Mouse (Mus musculus): ENCODE data around the gene Rnasek. TPM values are rescaled to one million over a fixed set of nuclear protein-coding genes. Genes with fewer than 3 reads are reported as not detected.

The Rnasek gene
- polyA plus RNA-seq, 1 experiment from 2014 or later: 207 TPM

GRCm38 (mm10) chr11:70266405-70266804 lies 26.8 kb upstream of the Rnasek start:
- Histone ChIP-seq H3K27ac (ENCODE audit: low read length) (peak overlapping the region; percentile 60), H3K4me3 (replicated peaks; ENCODE audit: low read length) (no peak overlapping the region), H3K4me2 (ENCODE audit: low read depth, low read length) (no peak overlapping the region)

DNA sequence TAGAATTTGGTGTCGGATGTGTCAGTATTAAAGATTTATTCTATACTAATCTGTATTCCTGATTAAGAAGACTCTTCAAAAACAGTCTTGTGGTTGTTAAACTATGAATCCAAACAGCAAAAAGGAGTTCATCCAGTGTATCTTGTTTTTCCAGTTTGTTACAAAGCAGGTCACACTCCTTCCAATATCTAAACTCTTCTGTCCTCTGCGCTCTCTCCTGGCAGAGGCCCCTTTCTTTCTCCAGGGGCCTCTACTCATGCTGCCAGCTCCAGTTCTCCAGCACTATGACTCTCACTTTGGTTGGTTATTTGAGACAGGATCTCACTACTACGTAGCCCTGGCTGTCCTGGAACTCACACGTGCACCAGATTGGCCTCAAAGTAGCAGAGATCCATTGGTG lies 26.2 kb upstream of the Rnasek start:
- WGBS: 50% methylated on average over 4 of the region's 4 CpGs

More at GRCm38 (mm10) chr11:70266405-70266804, 26.8 kb upstream of the Rnasek start:
- Histone ChIP-seq H3K9me3 (replicated peaks; ENCODE audit: control insufficient read depth, low read length) (no peaks in the 10 kb centered on the region), H3K4me1 (ENCODE audit: control insufficient read depth, insufficient read depth, low read length) (peaks cover 7% of the 10 kb centered on the region; the same call in 1 of the 2 replicates), H3K27me3 (ENCODE audit: control insufficient read depth, insufficient read depth, low read length) (no peaks in the 10 kb centered on the region), H3K9ac (ENCODE audit: low read length) (no peak overlapping the region), H3K36me3 (ENCODE audit: control insufficient read depth, insufficient read depth, low read length) (no peaks in the 10 kb centered on the region)
- 74% methylated on average over 1 of the region's 1 CpGs for WGBS
- no peak for ATAC-seq (ENCODE audit: insufficient read depth, low FRiP score)

GRCm38 (mm10) chr11:70265252-70265651 lies 25.6 kb upstream of the Rnasek start:
- Histone ChIP-seq H3K4me2 (ENCODE audit: low read depth, low read length) (no peak overlapping the region), H3K4me1 (ENCODE audit: control insufficient read depth, insufficient read depth, low read length) (peaks cover 7% of the 10 kb centered on the region; the same call in 1 of the 2 replicates), H3K9me3 (replicated peaks; ENCODE audit: control insufficient read depth, low read length) (no peaks in the 10 kb centered on the region), H3K4me3 (replicated peaks; ENCODE audit: low read length) (no peak overlapping the region), H3K9ac (ENCODE audit: low read length) (no peak overlapping the region), H3K27me3 (ENCODE audit: control insufficient read depth, insufficient read depth, low read length) (no peaks in the 10 kb centered on the region), H3K27ac (ENCODE audit: low read length) (peak overlapping the region; percentile 77), H3K36me3 (ENCODE audit: control insufficient read depth, insufficient read depth, low read length) (no peaks in the 10 kb centered on the region)
- ATAC-seq (ENCODE audit: insufficient read depth, low FRiP score): no peak
- WGBS: 41% methylated on average over 3 of the region's 3 CpGs

More for the DNA sequence above, 26.2 kb upstream of the Rnasek start:
- Histone ChIP-seq H3K4me2 (ENCODE audit: low read depth, low read length) (no peak overlapping the region), H3K4me1 (ENCODE audit: control insufficient read depth, insufficient read depth, low read length) (peaks cover 7% of the 10 kb centered on the region; the same call in 1 of the 2 replicates), H3K9me3 (replicated peaks; ENCODE audit: control insufficient read depth, low read length) (no peaks in the 10 kb centered on the region), H3K27me3 (ENCODE audit: control insufficient read depth, insufficient read depth, low read length) (no peaks in the 10 kb centered on the region), H3K4me3 (replicated peaks; ENCODE audit: low read length) (no peak overlapping the region), H3K27ac (ENCODE audit: low read length) (peak overlapping the region; percentile 77), H3K9ac (ENCODE audit: low read length) (no peak overlapping the region), H3K36me3 (ENCODE audit: control insufficient read depth, insufficient read depth, low read length) (no peaks in the 10 kb centered on the region)
- no peak for ATAC-seq (ENCODE audit: insufficient read depth, low FRiP score)

- Histone ChIP-seq H3K4me1 (ENCODE audit: control insufficient read depth, insufficient read depth, low read length) (peaks cover 9% of the 10 kb centered on the region; the same call in 1 of the 2 replicates), H3K27ac (ENCODE audit: low read length) (no peak overlapping the region), H3K9me3 (replicated peaks; ENCODE audit: control insufficient read depth, low read length) (no peaks in the 10 kb centered on the region), H3K9ac (ENCODE audit: low read length) (no peak overlapping the region), H3K4me3 (replicated peaks; ENCODE audit: low read length) (no peak overlapping the region), H3K27me3 (ENCODE audit: control insufficient read depth, insufficient read depth, low read length) (peaks cover 10% of the 10 kb centered on the region), H3K4me2 (ENCODE audit: low read depth, low read length) (no peak overlapping the region), H3K36me3 (ENCODE audit: control insufficient read depth, insufficient read depth, low read length) (no peaks in the 10 kb centered on the region)
- ATAC-seq (ENCODE audit: insufficient read depth, low FRiP score): no peak
- 83% methylated on average over 4 of the region's 4 CpGs for WGBS
Measured at GRCm38 (mm10) chr11:70259035-70259434, 19.4 kb upstream of the Rnasek start.

DNA sequence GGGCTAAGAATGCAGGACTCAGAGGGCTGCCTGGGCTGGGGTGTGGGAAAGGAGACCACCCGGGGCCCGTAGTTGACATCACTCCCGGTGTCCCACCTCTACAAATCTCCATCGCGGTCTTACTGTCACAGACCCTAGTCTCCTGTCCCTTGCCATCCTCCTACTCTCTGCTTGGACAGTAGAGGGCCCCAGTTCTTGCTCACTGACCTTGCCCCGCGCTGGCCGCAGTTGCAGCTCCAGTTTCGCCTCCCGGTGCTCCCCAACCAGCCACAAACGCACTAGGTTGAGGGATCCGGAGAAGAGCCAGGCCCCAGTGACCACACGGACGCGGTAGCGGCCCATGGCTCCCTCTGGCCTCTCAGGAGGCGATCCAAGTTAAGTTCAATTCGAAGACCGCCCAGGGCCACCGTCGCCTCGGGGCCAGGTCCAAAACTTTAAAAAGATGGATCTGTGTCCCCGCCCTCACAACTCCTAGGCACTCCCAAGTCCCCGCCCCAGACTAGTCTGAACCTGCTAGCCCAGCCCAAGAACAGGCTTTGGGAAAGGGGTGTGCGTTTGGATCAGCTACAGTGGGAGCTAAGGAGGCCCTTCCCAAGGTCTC lies 15.4 kb upstream of the Rnasek start, which contains the start of gene Alox12:
TSS of gene Alox12 (minus strand) at position 423 of the 601 bp plus-strand sequence.
- 2% methylated on average over 25 of the region's 25 CpGs for WGBS
- ATAC-seq (ENCODE audit: insufficient read depth, low FRiP score): peak; percentile 67; the same call in 1 of the 2 replicates
- Histone ChIP-seq H3K4me2 (ENCODE audit: low read depth, low read length) (peak within 1 kb of the TSS; percentile 61), H3K4me1 (ENCODE audit: control insufficient read depth, insufficient read depth, low read length) (peaks cover 9% of the 10 kb centered on the region; the same call in 1 of the 2 replicates), H3K9me3 (replicated peaks; ENCODE audit: control insufficient read depth, low read length) (no peaks in the 10 kb centered on the region), H3K36me3 (ENCODE audit: control insufficient read depth, insufficient read depth, low read length) (no peaks in the 10 kb centered on the region), H3K9ac (ENCODE audit: low read length) (peak within 1 kb of the TSS; percentile 74), H3K4me3 (replicated peaks; ENCODE audit: low read length) (peak within 1 kb of the TSS; percentile 50), H3K27me3 (ENCODE audit: control insufficient read depth, insufficient read depth, low read length) (peaks cover 29% of the 10 kb centered on the region), H3K27ac (ENCODE audit: low read length) (peak within 1 kb of the TSS; percentile 66)

- H3K9me3 ChIP-seq (replicated peaks; ENCODE audit: control insufficient read depth, low read length): no peaks in the 10 kb centered on the region
- H3K4me2 ChIP-seq (ENCODE audit: low read depth, low read length): peak overlapping the region; percentile 61
- peak overlapping the region; percentile 66; the same call in 1 of the 2 replicates for H3K27ac ChIP-seq (ENCODE audit: low read length)
- peaks cover 29% of the 10 kb centered on the region for H3K27me3 ChIP-seq (ENCODE audit: control insufficient read depth, insufficient read depth, low read length)
- H3K4me1 ChIP-seq (ENCODE audit: control insufficient read depth, insufficient read depth, low read length): peaks cover 9% of the 10 kb centered on the region; the same call in 1 of the 2 replicates
- peak overlapping the region; percentile 74 for H3K9ac ChIP-seq (ENCODE audit: low read length)
- no peaks in the 10 kb centered on the region for H3K36me3 ChIP-seq (ENCODE audit: control insufficient read depth, insufficient read depth, low read length)
- peak overlapping the region; percentile 50 for H3K4me3 ChIP-seq (replicated peaks; ENCODE audit: low read length)
- 3% methylated on average over 18 of the region's 18 CpGs for WGBS
- no peak for ATAC-seq (ENCODE audit: insufficient read depth, low FRiP score)
Measured at GRCm38 (mm10) chr11:70254337-70254736, 14.7 kb upstream of the Rnasek start.

- H3K27ac ChIP-seq (ENCODE audit: low read length): no peak overlapping the region
- H3K27me3 ChIP-seq (ENCODE audit: control insufficient read depth, insufficient read depth, low read length): peaks cover 29% of the 10 kb centered on the region
- ATAC-seq (ENCODE audit: insufficient read depth, low FRiP score): no peak
- WGBS: 76% methylated on average over 8 of the region's 8 CpGs
- H3K9ac ChIP-seq (ENCODE audit: low read length): no peak overlapping the region
- H3K4me1 ChIP-seq (ENCODE audit: control insufficient read depth, insufficient read depth, low read length): peaks cover 9% of the 10 kb centered on the region; the same call in 1 of the 2 replicates
- H3K4me2 ChIP-seq (ENCODE audit: low read depth, low read length): no peak overlapping the region
- no peaks in the 10 kb centered on the region for H3K36me3 ChIP-seq (ENCODE audit: control insufficient read depth, insufficient read depth, low read length)
- H3K4me3 ChIP-seq (replicated peaks; ENCODE audit: low read length): no peak overlapping the region
- H3K9me3 ChIP-seq (replicated peaks; ENCODE audit: control insufficient read depth, low read length): no peaks in the 10 kb centered on the region
Measured at GRCm38 (mm10) chr11:70251853-70252252, 12.2 kb upstream of the Rnasek start.

- H3K9ac ChIP-seq (ENCODE audit: low read length): no peak overlapping the region
- no peak overlapping the region for H3K4me3 ChIP-seq (replicated peaks; ENCODE audit: low read length)
- H3K27ac ChIP-seq (ENCODE audit: low read length): no peak overlapping the region
- H3K4me1 ChIP-seq (ENCODE audit: control insufficient read depth, insufficient read depth, low read length): peaks cover 7% of the 10 kb centered on the region; the same call in 1 of the 2 replicates
- no peak overlapping the region for H3K4me2 ChIP-seq (ENCODE audit: low read depth, low read length)
- H3K27me3 ChIP-seq (ENCODE audit: control insufficient read depth, insufficient read depth, low read length): peaks cover 26% of the 10 kb centered on the region
- no peak for ATAC-seq (ENCODE audit: insufficient read depth, low FRiP score)
- H3K9me3 ChIP-seq (replicated peaks; ENCODE audit: control insufficient read depth, low read length): no peaks in the 10 kb centered on the region
- H3K36me3 ChIP-seq (ENCODE audit: control insufficient read depth, insufficient read depth, low read length): no peaks in the 10 kb centered on the region
- WGBS: 65% methylated on average over 11 of the region's 11 CpGs
Measured at GRCm38 (mm10) chr11:70250150-70250549, 10.5 kb upstream of the Rnasek start.

DNA sequence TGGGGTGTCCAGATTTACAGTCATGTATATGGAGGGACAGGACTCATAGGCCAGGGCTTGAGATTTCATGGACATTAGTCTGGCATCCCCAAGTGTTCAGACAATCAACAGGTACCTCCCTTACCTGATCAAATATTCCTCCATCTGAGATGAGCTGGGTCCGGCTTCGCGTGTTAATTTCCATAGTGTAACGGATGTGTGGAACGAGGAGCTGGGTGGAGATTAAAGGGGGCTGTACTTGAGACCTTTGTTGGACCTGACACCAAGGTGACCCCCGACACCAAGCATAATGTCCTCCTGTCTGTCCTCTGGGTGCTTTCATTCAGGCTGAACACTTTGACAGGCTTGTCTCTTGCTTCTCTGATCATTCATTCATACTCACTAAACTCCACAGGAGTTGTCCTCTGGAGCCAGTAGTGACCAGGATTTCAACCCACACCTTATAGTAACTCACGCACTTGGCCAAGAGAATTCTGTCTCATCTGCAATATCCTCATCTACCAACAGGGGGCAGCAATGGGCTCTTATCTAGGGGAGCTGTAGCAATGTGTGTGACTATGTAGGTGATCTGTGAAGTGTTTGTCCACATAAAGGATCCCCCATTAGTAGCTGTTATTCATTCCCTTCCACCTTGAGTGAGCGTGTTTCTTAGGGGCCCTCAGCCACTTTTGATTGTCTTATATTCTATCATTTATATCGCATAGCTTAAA lies 7.6 kb upstream of the Rnasek start:
- peak; percentile 37; the same call in 1 of the 2 replicates for ATAC-seq (ENCODE audit: insufficient read depth, low FRiP score)
- H3K4me2 ChIP-seq (ENCODE audit: low read depth, low read length): no peak overlapping the region
- H3K4me1 ChIP-seq (ENCODE audit: control insufficient read depth, insufficient read depth, low read length): no peaks in the 10 kb centered on the region
- no peaks in the 10 kb centered on the region for H3K36me3 ChIP-seq (ENCODE audit: control insufficient read depth, insufficient read depth, low read length)
- no peaks in the 10 kb centered on the region for H3K9me3 ChIP-seq (replicated peaks; ENCODE audit: control insufficient read depth, low read length)
- H3K27me3 ChIP-seq (ENCODE audit: control insufficient read depth, insufficient read depth, low read length): peaks cover 2% of the 10 kb centered on the region; the same call in 1 of the 2 replicates
- no peak overlapping the region for H3K4me3 ChIP-seq (replicated peaks; ENCODE audit: low read length)
- 51% methylated on average over 9 of the region's 9 CpGs for WGBS
- H3K9ac ChIP-seq (ENCODE audit: low read length): no peak overlapping the region
- H3K27ac ChIP-seq (ENCODE audit: low read length): no peak overlapping the region

Data from stomach, embryonic 16.5 days (tissue).